Mouse (Mus musculus) bone marrow, adult 2 months (tissue): ENCODE measurements at regions not wholly inside any gene's neighbourhood (a gene's known extent, or its start where the extent isn't known, plus 50 kb on each side); places are given as distances from the start of the nearest gene placed in this dataset.

ENCODE experiments used
- CTCF ChIP-seq: fragments of 200-500 bp; IDR thresholded peaks from 2 replicates; pipeline ENCODE4 v1.5.1; 2011; ENCODE audit warnings: low read length, control low read depth; ENCODE audit not compliant: control insufficient read depth, insufficient read depth
- POLR2A ChIP-seq: fragments of 200-500 bp; IDR thresholded peaks from 2 replicates; pipeline ENCODE4 v1.6.1; 2011; ENCODE audit warnings: low read depth, mild to moderate bottlenecking, control low read depth, low read length, borderline replicate concordance; ENCODE audit not compliant: control insufficient read depth

GRCm38 (mm10) chr9:46696171-46696570, 302.4 kb upstream of the Gm4791 start:
- TF ChIP-seq CTCF (no peak), POLR2A (no peak)
